Mouse (Mus musculus) left cerebral cortex, postnatal 10 days (tissue): Measurements from ENCODE around the gene Nectin1. TPM values are rescaled to one million over a fixed set of nuclear protein-coding genes. Genes with fewer than 3 reads are reported as not detected.

Source experiments
- DNase-seq, 2 experiments: peaks; one replicate each; pipeline ENCODE4 v3.0.0; 2021 to 2022; ENCODE audit warnings: low spot score in 2 of 2, mixed read lengths in 1 of 2; ENCODE audit errors: extremely low spot score in 1 of 2
- intact Hi-C: fragments of 180-260 bp; cut with DNase I; formaldehyde crosslinking; loops from one replicate; pipeline ENCODE4 v1.15.1; 2025
- total RNA-seq, 2 experiments: library from RNA; stranded (reverse); gene quantifications; 2 replicates each; pipeline ENCODE4 v1.2.3; 2021

The Nectin1 gene
- total RNA-seq, 2 experiments from 2014 or later = 99.6 to 104 TPM

- no peak for DNase-seq
- intact Hi-C loops = no loop called here
Observed at GRCm38 (mm10) chr9:43736046-43736730, 7.6 kb upstream of the Nectin1 start.

DNA sequence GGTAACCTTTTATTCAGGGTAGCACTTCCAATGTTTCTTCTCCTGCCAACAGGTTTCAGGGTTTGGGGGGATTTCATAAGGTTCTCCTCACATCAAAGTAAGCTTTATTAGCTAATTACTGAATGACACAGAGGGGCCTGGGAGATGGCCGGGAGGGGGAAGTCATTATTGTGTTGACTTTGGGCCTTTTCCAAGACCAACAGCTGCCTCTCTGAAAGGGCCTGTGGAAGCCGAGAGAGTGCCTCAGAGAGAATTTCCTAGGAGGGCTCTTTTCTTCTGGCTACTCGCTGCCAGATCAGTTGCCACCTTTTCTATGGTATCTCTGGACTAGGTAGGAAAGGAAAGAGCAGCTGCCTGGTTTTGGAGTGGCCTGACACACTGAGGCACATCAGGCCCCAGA lies 6.5 kb upstream of the Nectin1 start:
- DNase-seq = no peak
- intact Hi-C loops = no loop called here

DNA sequence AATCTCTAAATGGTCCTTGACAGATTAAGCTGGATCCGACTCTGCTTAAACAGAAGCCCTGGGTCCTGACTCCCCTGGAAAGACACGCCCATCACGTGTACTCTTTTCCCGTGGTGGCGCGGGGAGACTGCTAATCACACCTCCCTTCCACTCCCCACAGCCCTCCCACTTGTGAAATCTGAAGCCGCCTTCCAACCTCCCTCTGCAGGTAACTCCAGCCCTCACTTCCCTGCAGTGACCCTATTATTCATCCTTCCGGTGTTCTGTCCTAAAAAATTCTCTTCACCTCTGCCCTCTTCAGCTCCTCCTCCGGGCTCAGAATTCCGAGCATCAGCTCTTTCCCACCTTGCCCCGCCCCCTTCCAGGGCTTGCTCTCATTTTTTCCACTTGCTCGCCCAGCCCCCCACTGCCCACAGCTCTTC lies 5.9 kb upstream of the Nectin1 start:
- intact Hi-C loops = no loop called here
- peak in 1 of 2 experiments; percentile 58 for DNase-seq

DNA sequence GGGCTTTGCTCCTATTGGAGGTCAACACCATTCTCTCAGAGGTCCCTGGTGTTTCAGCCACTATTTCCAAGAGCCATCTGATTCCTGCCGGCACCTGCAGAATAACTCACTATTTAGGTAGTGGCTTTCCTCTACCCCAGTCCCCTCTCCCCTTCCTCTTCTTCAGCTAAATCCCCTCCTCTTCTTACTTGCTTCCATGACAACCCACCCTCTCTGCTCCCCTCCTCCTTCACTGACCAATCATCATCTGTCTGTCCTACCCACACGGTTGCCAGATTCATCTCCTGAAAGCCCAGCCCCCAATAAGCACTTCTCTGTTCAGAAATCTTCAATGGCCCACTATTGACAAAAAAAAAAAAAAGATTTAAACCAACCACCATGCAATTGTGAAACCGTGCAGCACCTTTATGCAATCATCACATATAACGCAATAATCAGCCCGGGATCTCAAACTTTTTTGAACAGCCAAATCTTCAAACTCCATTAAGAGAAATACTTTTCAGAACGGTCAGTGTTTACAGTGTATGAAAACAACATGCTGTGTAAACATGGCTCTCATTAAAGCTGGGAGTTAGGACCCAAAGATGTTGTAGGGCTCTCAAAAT lies 5.2 kb upstream of the Nectin1 start:
- no peak for DNase-seq
- intact Hi-C loops = no loop called here

DNA sequence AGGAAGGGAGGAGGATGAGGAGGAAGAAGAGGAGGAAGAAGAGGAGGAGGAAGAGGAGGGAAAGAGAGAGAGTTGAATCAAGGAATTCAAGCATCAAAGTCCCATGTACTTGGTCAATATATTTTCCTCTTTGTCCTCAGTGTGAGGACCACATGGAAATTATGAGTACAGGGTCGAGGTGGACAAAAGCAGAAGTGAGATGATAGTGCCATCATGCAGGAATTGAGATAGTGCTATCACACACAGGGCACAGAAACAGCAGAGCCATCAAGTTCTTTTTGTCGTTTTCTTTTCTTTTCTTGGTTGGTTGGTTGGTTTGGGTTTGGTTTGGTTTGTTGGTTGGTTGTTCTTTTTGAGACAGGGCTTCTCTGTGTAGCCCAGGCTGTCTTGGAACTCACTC lies 2.5 kb upstream of the Nectin1 start:
- intact Hi-C loops = loop anchor here (5.0 kb wide), 3 partner anchors 181 to 399 kb away; no protein-coding TSS in a partner anchor
- no peak for DNase-seq

DNA sequence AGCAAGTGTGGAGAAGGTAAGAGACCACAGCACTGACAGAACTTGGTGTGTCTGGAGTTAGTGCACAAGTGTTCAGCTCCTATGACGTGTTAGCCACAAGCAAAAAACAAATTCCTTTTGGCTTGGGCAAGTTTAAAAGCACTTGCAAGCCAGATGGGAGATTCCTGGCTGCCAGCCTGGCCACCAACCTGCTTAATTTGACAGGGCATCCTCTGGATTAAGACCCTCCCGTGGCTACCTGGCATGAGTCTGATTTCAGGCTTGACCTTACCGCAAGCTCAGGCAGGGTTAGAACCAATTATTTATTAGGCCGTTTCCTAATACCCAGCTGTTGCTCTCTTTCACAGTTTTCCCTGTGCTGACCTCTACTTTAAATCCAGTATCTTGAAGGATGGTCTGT lies 1.7 kb upstream of the Nectin1 start:
- no peak for DNase-seq
- intact Hi-C loops = loop anchor here (5.0 kb wide), 3 partner anchors 180 to 400 kb away; no protein-coding TSS in a partner anchor

DNA sequence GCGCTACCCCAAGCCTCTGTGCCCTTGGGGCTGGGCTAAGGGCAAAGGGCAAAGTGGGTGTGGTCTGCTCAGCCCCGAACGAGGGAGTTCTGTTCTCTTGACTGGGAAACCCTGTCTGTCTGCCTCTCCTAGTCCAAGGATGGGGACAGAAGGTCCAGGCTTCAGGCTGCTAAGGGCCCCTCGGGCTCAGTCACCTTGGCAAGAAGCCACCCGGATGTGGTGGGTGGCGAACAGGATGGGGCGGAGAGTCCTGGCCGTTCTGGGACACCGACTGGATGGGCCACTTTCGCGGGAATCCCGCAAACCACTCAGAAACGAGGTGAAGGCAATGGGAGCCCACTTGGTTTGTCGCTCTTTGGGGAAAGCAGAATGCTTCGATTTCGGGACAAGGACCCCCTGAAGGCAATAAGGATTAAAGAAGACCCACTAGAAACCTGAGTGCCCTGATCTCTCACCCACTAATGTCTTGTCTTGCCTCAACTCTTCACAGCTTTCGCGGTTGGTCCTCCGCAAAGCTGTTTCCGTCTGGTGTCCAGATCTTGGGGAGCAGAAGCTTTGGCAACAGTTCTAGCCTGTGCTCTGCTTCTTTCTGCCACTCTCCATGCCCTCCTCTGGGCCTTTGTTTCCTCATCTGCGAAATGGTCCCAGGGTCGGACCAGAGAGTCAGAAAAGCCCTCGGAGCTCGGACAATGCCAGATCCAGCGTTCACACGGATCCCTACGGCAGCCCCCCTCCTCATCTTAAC lies 710 bp upstream of the Nectin1 start:
- peak in 1 of 2 experiments; percentile 91 for DNase-seq
- intact Hi-C loops = loop anchor here (5.0 kb wide), 3 partner anchors 179 to 401 kb away; no protein-coding TSS in a partner anchor

DNA sequence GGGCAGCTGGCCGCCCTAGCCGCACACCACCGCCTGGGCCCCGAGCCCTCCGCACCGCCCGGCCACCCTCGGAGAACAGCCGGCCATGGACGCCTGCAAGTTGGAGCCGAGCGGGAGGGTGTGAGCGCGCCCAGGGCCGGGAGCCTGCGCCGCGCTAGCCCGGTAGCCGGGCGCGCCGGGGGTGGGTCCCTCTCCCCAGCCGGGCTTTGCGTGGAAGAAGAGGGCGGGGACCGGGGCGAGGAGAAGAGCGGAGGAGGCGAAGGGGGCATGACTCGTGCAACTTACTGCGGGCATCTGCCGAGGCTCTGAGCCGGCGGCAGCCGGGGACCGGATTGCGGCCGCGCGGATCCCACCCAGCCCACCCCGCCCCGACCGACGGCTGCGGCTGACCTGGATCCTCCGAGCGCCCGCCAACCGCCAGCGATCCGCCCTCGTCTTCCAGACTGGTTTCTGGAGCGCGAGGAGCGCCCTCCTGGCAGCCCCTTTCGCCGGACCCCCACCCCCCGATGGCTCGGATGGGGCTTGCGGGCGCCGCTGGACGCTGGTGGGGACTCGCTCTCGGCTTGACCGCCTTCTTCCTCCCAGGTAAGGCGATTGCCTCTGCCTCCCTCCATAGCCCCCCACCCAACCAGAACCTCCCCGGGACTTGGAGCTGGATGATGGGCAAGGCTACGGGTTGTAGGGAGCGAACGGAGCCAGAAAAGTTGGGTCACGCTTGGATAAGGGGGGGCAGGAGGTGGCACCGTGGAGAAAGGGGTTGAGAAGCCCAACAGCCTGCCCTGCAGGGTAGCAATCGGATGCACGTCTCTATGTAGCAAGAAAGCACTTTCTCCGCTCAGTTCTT lies 576 bp downstream of the Nectin1 start:
- intact Hi-C loops = loop anchor here (5.0 kb wide), 3 partner anchors 178 to 402 kb away; no protein-coding TSS in a partner anchor
- DNase-seq = peak in 1 of 2 experiments; percentile 68

GRCm38 (mm10) chr9:43745051-43745792 lies 1.4 kb downstream of the Nectin1 start:
- intact Hi-C loops = no loop called here
- DNase-seq = peak in 1 of 2 experiments; percentile 76

DNA sequence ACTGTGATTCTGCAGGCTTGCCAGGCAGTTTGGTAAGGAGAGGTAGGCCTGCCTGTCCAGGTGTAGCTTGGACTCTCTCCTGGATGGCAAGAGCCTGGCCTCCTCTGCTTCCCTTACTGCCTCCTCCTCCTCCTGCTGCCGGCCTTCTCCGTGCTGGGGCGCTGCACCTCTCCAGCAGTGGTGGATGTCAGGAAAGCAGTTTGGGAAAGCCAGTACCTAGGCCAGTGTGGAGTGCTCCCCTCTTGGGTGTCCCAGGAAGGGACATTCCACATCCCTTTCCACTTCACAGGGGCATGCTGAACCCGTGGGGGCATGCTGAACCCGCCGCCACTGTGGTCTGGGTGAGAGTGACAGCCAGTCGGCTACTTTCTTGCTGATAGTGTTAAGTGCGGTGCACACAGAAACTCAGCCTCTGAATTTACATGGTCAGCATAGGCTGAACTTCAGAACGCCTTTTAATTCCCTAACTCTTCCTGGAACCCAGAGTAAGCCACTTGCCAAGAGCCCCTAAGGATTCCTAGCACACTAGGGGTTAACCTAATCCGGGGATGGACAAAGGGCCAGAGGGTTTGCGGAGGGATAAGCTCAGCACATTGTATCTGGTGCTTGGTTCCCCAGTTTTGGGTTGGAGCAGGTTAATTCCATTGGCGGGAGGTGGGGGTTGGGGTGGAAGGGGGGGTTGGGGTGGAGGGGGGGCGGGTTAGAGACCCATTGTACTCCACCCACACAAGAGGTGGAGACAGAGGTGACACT lies 2.3 kb downstream of the Nectin1 start:
- intact Hi-C loops = no loop called here
- DNase-seq = no peak

DNA sequence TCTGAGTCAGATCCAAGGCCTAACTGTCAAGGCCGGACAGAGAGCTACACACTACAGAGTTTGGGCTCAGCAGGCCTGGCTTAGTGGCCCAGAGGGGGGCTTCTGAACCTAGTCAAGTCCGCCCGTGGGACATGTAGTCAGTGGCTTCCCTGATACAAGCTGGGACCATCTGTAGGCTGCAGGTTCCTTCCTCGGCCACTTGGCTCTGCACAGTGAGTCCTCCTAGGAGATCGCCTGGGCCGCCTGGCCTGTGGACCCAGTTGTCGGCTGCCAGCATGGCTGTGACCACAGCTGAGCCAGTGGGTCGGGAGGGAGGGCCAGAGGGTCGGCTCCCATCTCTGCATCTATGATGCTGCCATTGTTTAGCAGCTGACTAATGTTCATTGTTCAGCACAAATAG lies 3.9 kb downstream of the Nectin1 start:
- DNase-seq = no peak
- intact Hi-C loops = no loop called here

DNA sequence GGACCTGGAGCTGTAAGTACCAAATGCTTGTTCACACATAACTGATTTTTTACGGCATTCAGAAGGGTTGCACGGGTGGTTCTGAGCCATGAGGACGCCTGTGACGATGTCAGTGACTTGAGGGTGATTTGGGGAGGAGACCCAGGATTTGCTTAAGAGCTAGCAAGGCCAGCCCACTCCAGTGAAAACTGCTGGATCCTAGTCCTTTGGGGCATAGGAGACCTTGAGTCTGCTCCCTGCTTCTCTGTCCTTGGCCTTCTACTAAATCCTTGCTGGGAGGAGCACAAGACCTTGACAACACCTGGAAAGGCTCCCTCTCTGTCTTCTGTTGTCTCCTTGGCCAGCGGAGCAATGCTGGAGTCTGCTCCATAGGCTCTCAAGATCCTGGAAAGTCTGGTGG lies 4.7 kb downstream of the Nectin1 start:
- no peak for DNase-seq
- intact Hi-C loops = no loop called here

GRCm38 (mm10) chr9:43750053-43750452 lies 6.3 kb downstream of the Nectin1 start:
- no peak for DNase-seq
- intact Hi-C loops = no loop called here

DNA sequence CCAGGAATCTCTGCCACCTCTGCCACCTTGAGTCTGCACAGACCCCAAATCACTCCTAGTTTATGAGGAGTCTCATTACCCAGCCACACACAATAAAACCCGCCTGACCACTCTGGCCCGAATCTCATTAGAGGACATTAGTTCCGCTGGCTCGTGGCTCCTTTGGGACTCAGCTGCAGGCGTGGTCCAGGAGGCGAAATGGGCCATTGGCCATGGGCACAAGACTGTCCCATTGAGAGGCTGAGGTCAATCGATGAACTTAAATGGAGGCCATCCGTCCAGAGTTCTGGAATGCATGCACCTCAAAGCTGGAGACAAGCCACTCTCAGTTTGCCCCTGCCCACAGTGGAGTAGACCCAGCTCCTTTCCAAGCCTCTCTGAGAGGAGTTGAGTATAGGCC lies 7.3 kb downstream of the Nectin1 start:
- intact Hi-C loops = no loop called here
- DNase-seq = no peak

DNA sequence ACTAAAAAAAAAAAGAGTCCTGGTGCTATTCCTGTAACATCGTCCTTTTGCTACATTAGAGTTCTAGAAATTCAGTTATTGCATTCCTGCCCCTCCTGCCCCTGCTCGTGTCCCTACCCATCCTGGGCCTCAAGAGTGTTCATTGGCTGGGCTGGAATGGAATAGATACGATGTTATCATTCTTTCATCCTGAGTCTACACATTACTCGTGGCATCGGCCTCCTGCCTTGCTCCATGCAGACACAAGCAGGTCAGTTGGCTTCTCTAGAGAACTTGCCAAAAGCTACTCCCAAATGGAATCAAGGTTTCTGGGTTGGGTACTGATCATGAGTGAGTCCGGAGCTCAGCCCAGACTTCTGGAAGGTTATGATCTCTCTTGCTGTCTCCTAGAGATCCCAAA lies 9.7 kb downstream of the Nectin1 start:
- intact Hi-C loops = no loop called here
- no peak for DNase-seq

GRCm38 (mm10) chr9:43754083-43754482 lies 10.3 kb downstream of the Nectin1 start:
- intact Hi-C loops = no loop called here
- DNase-seq = no peak

DNA sequence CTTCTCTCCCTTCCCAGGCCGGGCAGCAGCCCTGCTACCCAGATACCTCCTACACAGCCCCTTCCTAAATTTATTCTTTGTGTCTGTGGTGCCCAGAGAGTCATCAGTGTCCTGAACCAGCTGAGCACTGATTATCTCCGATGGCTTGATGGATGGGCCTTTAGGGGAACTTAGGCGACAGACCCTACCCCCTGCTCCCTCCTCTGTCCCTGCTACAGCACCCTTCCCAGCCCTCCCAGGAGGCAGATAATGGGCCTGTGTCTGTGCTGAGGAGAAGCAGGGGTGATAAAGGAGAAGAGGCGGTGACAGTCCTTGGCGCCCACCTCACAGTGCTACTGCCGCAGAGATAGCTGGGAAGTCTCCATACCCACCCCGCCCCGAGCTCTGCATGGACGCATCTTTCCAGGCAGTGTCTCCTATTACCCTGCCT lies 11.0 kb downstream of the Nectin1 start:
- no peak for DNase-seq
- intact Hi-C loops = no loop called here

GRCm38 (mm10) chr9:43755464-43755863 lies 11.7 kb downstream of the Nectin1 start:
- no peak for DNase-seq
- intact Hi-C loops = no loop called here
